In the genomic region with DNA sequence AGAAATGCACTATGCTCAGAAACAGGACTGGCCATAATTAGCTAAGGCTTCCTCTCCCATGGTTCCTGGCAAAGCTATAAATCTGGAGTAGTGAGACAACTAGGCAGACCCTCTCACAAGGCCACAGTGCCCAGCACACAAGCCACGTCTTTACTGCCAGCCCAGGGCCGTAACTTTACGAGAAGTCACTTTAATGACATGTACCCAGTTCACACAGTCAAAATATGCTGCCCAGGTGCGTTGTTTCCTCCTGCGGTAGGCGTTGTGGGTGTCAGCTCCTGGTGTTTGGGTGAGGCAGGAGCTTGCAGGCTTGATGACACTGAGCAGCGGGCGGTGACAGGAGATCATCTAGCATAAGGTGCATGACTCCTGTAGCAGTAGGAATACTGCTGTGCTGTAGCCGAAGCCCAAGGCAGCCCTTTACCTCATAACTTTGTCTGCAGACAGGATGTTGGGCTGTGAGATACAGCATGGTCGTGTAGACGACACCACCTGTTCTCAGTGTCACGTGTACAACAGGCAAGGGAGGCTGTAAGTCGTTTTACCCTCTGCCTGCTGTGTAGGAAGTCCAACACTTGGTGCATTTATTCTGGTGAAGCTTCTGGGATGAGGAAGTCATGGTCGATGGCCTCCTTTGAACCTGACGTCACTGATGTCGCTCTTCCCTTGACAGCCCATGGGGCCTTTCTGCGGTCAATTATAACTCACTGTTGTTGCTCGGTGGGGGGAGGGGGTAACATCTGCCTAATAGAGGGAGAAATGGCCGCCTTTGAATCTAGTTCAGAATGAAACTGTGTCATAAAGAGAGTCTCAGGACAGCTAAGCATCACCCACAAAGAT, we compare ENCODE assay signal across 11 mouse cellular contexts. TPM values are rescaled to one million over a fixed set of nuclear protein-coding genes. Genes with fewer than 3 reads are reported as not detected.
DNase-seq lines count a peak whose midpoint lies in the region; ATAC-seq and TF ChIP-seq lines count a peak whose summit lies in the region.
"Had no signal": no experiment of that assay in that cellular context is flagged by ENCODE, and none has a peak within 500 bp of the region (broad histone marks: within the 10 kb centered on the region; RNA-seq: fewer than 3 reads in every experiment).

No protein-coding gene starts in this region.

- no peak overlapping the region for H3K4me2 ChIP-seq in heart, postnatal 0 days (ENCODE audit: low read depth, low read length)
- H3K4me2 ChIP-seq in heart, embryonic 12.5 days = no peak overlapping the region
- H3K4me2 ChIP-seq in midbrain, embryonic 11.5 days = no peak overlapping the region
- H3K4me2 ChIP-seq: embryonic facial prominence, embryonic 13.5 days; heart, embryonic 15.5 days; midbrain, embryonic 13.5 days had no signal

- no peak for TF ChIP-seq EP300 in heart, postnatal 0 days (IDR thresholded peaks at IDR 0.05; ENCODE audit: low read depth)

- TF ChIP-seq CTCF in heart, postnatal 0 days (IDR thresholded peaks at IDR 0.05; ENCODE audit: low read depth) = no peak

- WGBS in heart, postnatal 0 days = 65% methylated on average over 19 of the region's 19 CpGs
- 73% methylated on average over 19 of the region's 19 CpGs for WGBS in heart, embryonic 12.5 days
- WGBS in midbrain, embryonic 11.5 days = 80% methylated on average over 19 of the region's 19 CpGs

- peak overlapping the region; percentile 63; the same call in 1 of the 2 replicates for H3K27ac ChIP-seq in heart, postnatal 0 days (ENCODE audit: low read depth)
- no peak overlapping the region for H3K27ac ChIP-seq in heart, embryonic 12.5 days (ENCODE audit: poor library complexity, severe bottlenecking)
- H3K27ac ChIP-seq in midbrain, embryonic 11.5 days (ENCODE audit: low read depth, low read length) = no peak overlapping the region
- H3K27ac ChIP-seq: embryonic facial prominence, embryonic 13.5 days; heart, embryonic 15.5 days; midbrain, embryonic 13.5 days had no signal

- H3K9me3 ChIP-seq in heart, postnatal 0 days (replicated peaks; ENCODE audit: control insufficient read depth, low read length) = no peaks in the 10 kb centered on the region
- no peaks in the 10 kb centered on the region for H3K9me3 ChIP-seq in heart, embryonic 12.5 days (replicated peaks)
- no peaks in the 10 kb centered on the region for H3K9me3 ChIP-seq in midbrain, embryonic 11.5 days (ENCODE audit: control insufficient read depth, low read length)
- H3K9me3 ChIP-seq: embryonic facial prominence, embryonic 13.5 days; heart, embryonic 15.5 days; midbrain, embryonic 13.5 days had no signal

- no peak for ATAC-seq in heart, postnatal 0 days (ENCODE audit: insufficient read depth, low read depth)
- no peak for ATAC-seq in heart, embryonic 12.5 days (ENCODE audit: insufficient number of reproducible peaks, low FRiP score)
- ATAC-seq in hematopoietic stem cell, adult 5-6 weeks (replicated peaks in 1 of 2; ENCODE audit: insufficient read depth in 1 of 2, low FRiP score in 2 of 2, low TSS enrichment in 1 of 2, low read depth in 1 of 2, poor library complexity in 2 of 2, severe bottlenecking in 2 of 2) = peak; percentile 30 to 47; a peak in 3 of 4 replicates
- peak; percentile 88 for ATAC-seq in monocyte, adult 5-6 weeks (replicated peaks; ENCODE audit: insufficient number of reproducible peaks, low FRiP score, low TSS enrichment, poor library complexity, severe bottlenecking)
- ATAC-seq in midbrain, embryonic 11.5 days (ENCODE audit: low FRiP score) = no peak
- ATAC-seq: midbrain, embryonic 13.5 days had no signal

- H3K36me3 ChIP-seq in heart, postnatal 0 days (replicated peaks; ENCODE audit: control insufficient read depth, insufficient read depth, low read length) = no peaks in the 10 kb centered on the region
- no peaks in the 10 kb centered on the region for H3K36me3 ChIP-seq in heart, embryonic 12.5 days
- no peaks in the 10 kb centered on the region for H3K36me3 ChIP-seq in midbrain, embryonic 11.5 days (ENCODE audit: control insufficient read depth, insufficient read depth, low read length)
- H3K36me3 ChIP-seq: embryonic facial prominence, embryonic 13.5 days; heart, embryonic 15.5 days; midbrain, embryonic 13.5 days had no signal

- H3K9ac ChIP-seq in heart, postnatal 0 days (replicated peaks; ENCODE audit: low read depth, low read length) = no peak overlapping the region
- H3K9ac ChIP-seq in heart, embryonic 12.5 days = no peak overlapping the region
- no peak overlapping the region for H3K9ac ChIP-seq in midbrain, embryonic 11.5 days (ENCODE audit: low read length)
- H3K9ac ChIP-seq: embryonic facial prominence, embryonic 13.5 days; heart, embryonic 15.5 days; midbrain, embryonic 13.5 days had no signal

- intact Hi-C loops in left cerebral cortex, postnatal 4 days (cut with DNase I) = no loop called here

- 0 out of 2 replicates have a peak, but pooled peaks cover 7% of the 10 kb centered on the region for H3K4me1 ChIP-seq in heart, postnatal 0 days (ENCODE audit: control insufficient read depth, insufficient read depth)
- H3K4me1 ChIP-seq in heart, embryonic 12.5 days (replicated peaks) = peaks cover 17% of the 10 kb centered on the region
- H3K4me1 ChIP-seq in midbrain, embryonic 11.5 days (ENCODE audit: control insufficient read depth, insufficient read depth, low read length) = peaks cover 6% of the 10 kb centered on the region

- no peak overlapping the region for H3K4me3 ChIP-seq in heart, postnatal 0 days (ENCODE audit: low read depth, low read length)
- H3K4me3 ChIP-seq in heart, embryonic 12.5 days = no peak overlapping the region
- H3K4me3 ChIP-seq in midbrain, embryonic 11.5 days (ENCODE audit: low read depth, low read length) = no peak overlapping the region
- H3K4me3 ChIP-seq: embryonic facial prominence, embryonic 13.5 days; heart, embryonic 15.5 days; midbrain, embryonic 13.5 days had no signal

- H3K27me3 ChIP-seq in heart, postnatal 0 days (ENCODE audit: control insufficient read depth, insufficient read depth, low read length) = no peaks in the 10 kb centered on the region
- no peaks in the 10 kb centered on the region for H3K27me3 ChIP-seq in heart, embryonic 12.5 days (replicated peaks)
- H3K27me3 ChIP-seq in midbrain, embryonic 11.5 days (ENCODE audit: control insufficient read depth, insufficient read depth, low read length) = no peaks in the 10 kb centered on the region
- H3K27me3 ChIP-seq: embryonic facial prominence, embryonic 13.5 days; heart, embryonic 15.5 days; midbrain, embryonic 13.5 days had no signal

- no peak for DNase-seq in heart, postnatal 0 days (ENCODE audit: low spot score)
- DNase-seq in thymus, postnatal 0 days (ENCODE audit: low spot score) = peak; percentile 88
- DNase-seq in lung, postnatal 14 days = no peak
- no peak for DNase-seq in left cerebral cortex, postnatal 4 days
- no peak for DNase-seq in midbrain, embryonic 11.5 days (ENCODE audit: low spot score, missing footprints)

RNA-seq across cellular contexts. Expression of a gene that starts 22.5 kb away (rescaled TPM):
- total RNA-seq in heart, postnatal 0 days (2014; rRNA removed; ENCODE audit: low replicate concordance) = 68.0 and 77.5 TPM in 2 replicates
- 48.8 and 53.3 TPM in 2 replicates for polyA plus RNA-seq in heart, postnatal 0 days (2015; fragmentation: Nextera tagmentation; extraction: Ambion mirVana)
- polyA plus RNA-seq in heart, embryonic 12.5 days (2016; fragmentation: Nextera tagmentation; extraction: Ambion mirVana) = 80.9 and 82.0 TPM in 2 replicates
- 119 and 138 TPM in 2 replicates for total RNA-seq in hematopoietic stem cell, adult 5-6 weeks (2017)
- total RNA-seq in monocyte, adult 5-6 weeks (2017) = 187 to 227 TPM (median 195 TPM) in 3 replicates
- 77.4 and 84.3 TPM in 2 replicates for polyA plus RNA-seq in thymus, postnatal 0 days (2015; fragmentation: Nextera tagmentation; extraction: Ambion mirVana)
- total RNA-seq in left cerebral cortex, postnatal 4 days (2021) = 100 to 1,000 TPM; 132 to 134 TPM
- 133 and 138 TPM in 2 replicates for polyA plus RNA-seq in midbrain, embryonic 11.5 days (2014; fragmentation: Nextera tagmentation; extraction: Ambion mirVana)

Comparison
In these comparisons a context has a peak if more than half of its experiments do, and no peak if none do; other contexts are left out.
1. ATAC-seq: peak in hematopoietic stem cell, adult 5-6 weeks (2 of 2) and monocyte, adult 5-6 weeks (single experiment); none in heart, postnatal 0 days (single experiment), heart, embryonic 12.5 days (single experiment) and midbrain, embryonic 11.5 days (single experiment).